Mouse (Mus musculus): ENCODE results near the gene Noc2l.

Noc2l gene

GRCm38 (mm10) chr4:156235808-156236533 is at the start of gene Noc2l:
Gene Noc2l (plus strand): TSS chr4:156236010.
- peak; percentile 79 for DNase-seq (ENCODE audit: low read depth, low spot score)

- DNase-seq (ENCODE audit: low read depth, low spot score) = no peak
These were observed 47.5 kb upstream of the Noc2l start for GRCm38 (mm10) chr4:156188162-156188810.

GRCm38 (mm10) chr4:156188811-156189323 is 46.9 kb upstream of the Noc2l start:
- DNase-seq (ENCODE audit: low read depth, low spot score) = no peak

GRCm38 (mm10) chr4:156192421-156193199 is 43.2 kb upstream of the Noc2l start:
- no peak for DNase-seq (ENCODE audit: low read depth, low spot score)

GRCm38 (mm10) chr4:156193200-156193590 is 42.6 kb upstream of the Noc2l start:
- no peak for DNase-seq (ENCODE audit: low read depth, low spot score)

GRCm38 (mm10) chr4:156193906-156194305 is 41.9 kb upstream of the Noc2l start:
- DNase-seq (ENCODE audit: low read depth, low spot score) = no peak

GRCm38 (mm10) chr4:156194346-156194745 is 41.5 kb upstream of the Noc2l start:
- no peak for DNase-seq (ENCODE audit: low read depth, low spot score)

- DNase-seq (ENCODE audit: low read depth, low spot score) = no peak
These were observed 39.6 kb upstream of the Noc2l start for GRCm38 (mm10) chr4:156195927-156196870.

- DNase-seq (ENCODE audit: low read depth, low spot score) = no peak
These were observed 38.5 kb upstream of the Noc2l start, which contains the start of gene Agrn for GRCm38 (mm10) chr4:156197131-156197828. Gene Agrn (minus strand): TSS chr4:156197488.

GRCm38 (mm10) chr4:156197829-156198205 is 38.0 kb upstream of the Noc2l start:
- no peak for DNase-seq (ENCODE audit: low read depth, low spot score)

GRCm38 (mm10) chr4:156200623-156201475 is 35.0 kb upstream of the Noc2l start, which contains the start of gene Isg15:
Gene Isg15 (minus strand): TSS chr4:156200818.
- no peak for DNase-seq (ENCODE audit: low read depth, low spot score)

GRCm38 (mm10) chr4:156202462-156202893 is 33.3 kb upstream of the Noc2l start:
- no peak for DNase-seq (ENCODE audit: low read depth, low spot score)

GRCm38 (mm10) chr4:156203001-156203412 is 32.8 kb upstream of the Noc2l start, which contains the start of gene AW011738:
Gene AW011738 (plus strand): TSS chr4:156203304.
- DNase-seq (ENCODE audit: low read depth, low spot score) = no peak

GRCm38 (mm10) chr4:156203413-156204131 is 32.2 kb upstream of the Noc2l start:
- no peak for DNase-seq (ENCODE audit: low read depth, low spot score)

GRCm38 (mm10) chr4:156208872-156209271 is 26.9 kb upstream of the Noc2l start:
- DNase-seq (ENCODE audit: low read depth, low spot score) = no peak

GRCm38 (mm10) chr4:156209963-156210635 is 25.7 kb upstream of the Noc2l start:
- no peak for DNase-seq (ENCODE audit: low read depth, low spot score)

- DNase-seq (ENCODE audit: low read depth, low spot score) = no peak
These were observed 22.7 kb upstream of the Noc2l start for GRCm38 (mm10) chr4:156213134-156213533.

GRCm38 (mm10) chr4:156215649-156216048 is 20.2 kb upstream of the Noc2l start, which contains the start of gene Perm1:
Gene Perm1 (plus strand): TSS chr4:156215868.
- DNase-seq (ENCODE audit: low read depth, low spot score) = no peak
